Mouse (Mus musculus): ENCODE measurements around the gene Zfp791.

GRCm38 (mm10) chr8:85142516-85142915 lies 19.6 kb upstream of the Zfp791 start:
- no peak for TF ChIP-seq CTCF (IDR thresholded peaks at IDR 0.05 in 2 of 3, conservative IDR thresholded peaks at IDR 0.05 in 1 of 3; ENCODE audit: control insufficient read depth in 1 of 3, insufficient read depth in 1 of 3, low read depth in 2 of 3, low read length in 3 of 3, poor library complexity in 1 of 3, severe bottlenecking in 1 of 3)
- TF ChIP-seq POLR2A (IDR thresholded peaks at IDR 0.05; ENCODE audit: control insufficient read depth in 1 of 2, insufficient read depth in 1 of 2, low read depth in 1 of 2, low read length in 2 of 2, poor library complexity in 1 of 2), result no peak
- TF ChIP-seq CHD2 (IDR thresholded peaks at IDR 0.05; ENCODE audit: low read length), result no peak
- TF ChIP-seq E2F4 (IDR thresholded peaks at IDR 0.05; ENCODE audit: borderline replicate concordance, low read depth, low read length), result no peak
- peak; percentile 92 to 98 for TF ChIP-seq EP300 (IDR thresholded peaks at IDR 0.05; ENCODE audit: low read depth in 1 of 2, low read length in 2 of 2)
- TF ChIP-seq ZC3H11A (IDR thresholded peaks at IDR 0.05; ENCODE audit: low read depth, low read length), result no peak
- 0 out of 2 replicates have a peak, but pooled peaks have one; percentile 20 for TF ChIP-seq TBP (IDR thresholded peaks at IDR 0.05; ENCODE audit: low read depth, low read length)
- TF ChIP-seq ZKSCAN1 (IDR thresholded peaks at IDR 0.05; ENCODE audit: low read depth, low read length), result no peak
- no peak for TF ChIP-seq POLR2AphosphoS2 (IDR thresholded peaks at IDR 0.05; ENCODE audit: low read length)

All from MEL (cell line).